Mouse (Mus musculus): ENCODE measurements around the gene Clasrp.

The Clasrp gene

DNA sequence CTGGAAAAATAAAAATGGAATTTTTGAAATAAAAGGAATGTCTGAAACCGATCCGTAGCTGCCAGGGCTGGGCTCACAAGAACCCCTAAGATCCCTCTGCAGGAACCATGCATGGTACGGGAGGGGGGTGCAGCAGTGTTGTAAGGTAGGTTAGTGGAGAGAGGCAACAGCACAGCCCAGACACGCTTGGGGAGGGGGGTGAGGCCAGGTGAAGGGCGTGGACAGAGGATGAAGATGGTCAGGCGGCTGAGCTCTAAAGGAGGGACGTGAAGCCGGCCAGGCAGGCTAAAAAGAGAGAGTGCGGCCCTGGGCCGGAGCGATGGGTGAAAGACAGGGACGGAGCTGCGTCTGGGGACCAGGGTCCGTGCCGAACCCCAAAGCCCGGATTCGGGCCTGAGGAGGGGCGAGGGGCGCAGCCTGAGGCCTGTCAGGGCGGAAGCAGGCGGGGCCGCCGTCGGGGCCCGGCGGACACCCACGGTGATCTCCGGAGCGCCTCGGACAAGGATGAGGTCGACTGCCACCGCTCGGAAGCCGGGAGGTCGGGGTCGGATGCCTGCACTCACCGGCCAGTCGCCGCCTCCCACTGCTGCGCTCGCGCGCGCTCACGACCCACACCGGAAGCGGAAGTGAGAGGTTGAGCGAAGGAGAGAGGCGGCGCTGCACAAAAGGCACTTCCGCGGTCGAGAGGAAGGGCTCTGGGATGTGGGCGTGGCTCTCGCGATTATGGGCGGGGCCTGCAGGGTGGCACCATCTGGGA lies at the start of gene Clasrp:
TSS of gene Clasrp (minus strand) at position 638 of the 757 bp plus-strand sequence.
- peak; percentile 97 for DNase-seq

DNA sequence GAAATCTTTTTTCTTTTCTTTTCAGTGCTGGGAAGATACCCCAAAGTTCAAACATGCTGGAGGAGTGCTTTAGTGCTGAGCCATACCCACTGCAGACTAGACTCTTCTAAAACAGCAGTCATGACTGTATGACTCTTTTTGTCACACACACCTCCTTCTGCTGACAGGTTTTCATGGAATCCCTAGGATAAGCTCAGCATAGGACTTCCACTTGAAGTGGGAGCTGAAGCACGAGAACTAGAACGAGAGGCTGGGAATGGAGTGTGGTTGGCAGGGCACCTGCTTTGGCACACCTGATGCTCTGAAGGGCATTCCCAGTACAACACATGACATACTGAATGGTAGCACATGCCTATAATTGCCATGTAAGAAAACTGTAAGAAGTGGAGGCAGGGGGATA lies 48.3 kb upstream of the Clasrp start:
- no peak for DNase-seq

DNA sequence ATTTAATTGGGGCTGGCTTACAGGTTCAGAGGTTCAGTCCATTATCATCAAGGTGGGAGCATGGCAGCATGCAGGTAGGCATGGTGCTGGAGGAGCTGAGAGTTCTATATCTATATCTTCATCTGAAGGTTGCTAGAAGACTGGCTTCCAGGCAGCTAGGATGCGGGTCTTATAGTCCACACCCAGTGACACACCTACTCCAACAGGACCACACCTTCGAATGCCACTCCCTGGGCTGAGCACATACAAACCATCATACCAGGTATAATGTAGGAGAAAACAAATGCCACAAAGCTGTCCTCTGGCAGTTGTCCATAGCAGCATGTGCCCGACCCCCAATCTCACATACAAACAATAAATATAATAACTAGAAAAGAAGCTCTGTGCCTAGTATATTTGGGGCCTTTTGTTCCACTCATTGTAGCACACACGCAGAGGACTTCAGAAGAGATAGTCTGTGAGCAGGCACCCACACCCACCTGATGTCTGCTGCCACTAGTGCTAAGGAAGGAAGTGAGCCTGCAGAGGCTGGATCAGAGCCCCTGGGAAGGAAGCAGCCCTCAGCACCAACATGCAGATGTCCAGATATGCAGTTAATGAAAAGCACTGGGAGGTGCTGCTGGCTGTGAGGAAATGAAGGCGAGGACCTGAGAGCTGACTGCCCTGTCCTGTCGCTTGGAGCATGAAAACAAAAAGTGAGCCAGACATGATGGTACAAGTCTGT lies 46.9 kb upstream of the Clasrp start:
- peak; percentile 41 for DNase-seq

DNA sequence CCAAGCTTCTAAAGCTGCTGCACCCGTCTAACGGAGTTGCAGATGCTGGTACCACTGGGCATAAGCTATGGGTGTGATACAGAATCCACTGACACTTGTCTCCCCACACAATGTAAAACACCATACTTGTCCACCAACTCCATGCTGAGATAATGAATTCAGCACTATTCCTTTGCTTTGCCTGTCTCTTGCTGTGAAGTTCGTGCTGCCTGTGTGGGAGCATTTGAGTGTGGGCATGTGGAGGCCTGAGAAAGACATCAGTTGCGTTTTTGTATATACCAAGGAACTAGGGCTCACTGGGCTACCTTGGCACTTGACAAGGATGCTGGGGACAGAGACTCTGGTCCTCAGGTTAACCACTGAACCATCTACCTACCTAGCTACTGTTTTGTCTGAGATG lies 36.9 kb upstream of the Clasrp start:
- no peak for DNase-seq

DNA sequence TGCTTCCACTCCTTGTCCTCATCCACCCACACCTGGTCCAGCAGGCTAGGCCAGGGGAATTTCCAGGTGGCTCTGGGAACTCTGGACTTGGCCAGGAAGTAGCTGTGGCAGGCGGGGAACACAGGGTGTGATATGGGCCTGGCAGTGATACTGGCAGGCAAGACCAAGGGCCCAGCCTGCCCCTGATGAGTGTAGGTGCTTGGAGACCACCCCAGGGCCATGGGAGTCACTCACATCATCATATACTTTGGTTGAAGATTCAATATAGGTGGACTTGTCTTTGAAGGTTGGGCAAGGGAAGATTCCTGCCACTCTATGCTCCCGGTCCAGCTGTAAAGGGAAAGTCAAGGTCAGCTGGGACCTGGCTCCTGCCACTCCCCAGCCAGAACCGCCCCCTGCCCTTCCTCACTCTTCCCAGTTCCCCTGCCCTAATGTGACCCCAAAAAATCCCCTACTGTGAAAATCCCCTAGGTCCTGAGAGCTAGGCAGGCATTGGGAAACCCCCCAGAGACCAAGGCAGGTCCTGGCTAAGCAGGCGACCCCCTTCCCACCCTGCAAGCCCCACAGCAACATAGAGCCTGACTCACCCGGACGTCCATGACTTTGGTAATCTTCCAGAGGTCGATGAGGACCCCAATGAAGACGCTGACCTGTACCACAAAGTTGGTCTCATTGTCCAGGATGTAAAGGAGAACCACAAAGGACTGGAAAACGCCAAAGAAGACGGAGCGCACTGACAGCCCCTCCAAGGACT lies 31.0 kb upstream of the Clasrp start:
- DNase-seq = no peak

DNA sequence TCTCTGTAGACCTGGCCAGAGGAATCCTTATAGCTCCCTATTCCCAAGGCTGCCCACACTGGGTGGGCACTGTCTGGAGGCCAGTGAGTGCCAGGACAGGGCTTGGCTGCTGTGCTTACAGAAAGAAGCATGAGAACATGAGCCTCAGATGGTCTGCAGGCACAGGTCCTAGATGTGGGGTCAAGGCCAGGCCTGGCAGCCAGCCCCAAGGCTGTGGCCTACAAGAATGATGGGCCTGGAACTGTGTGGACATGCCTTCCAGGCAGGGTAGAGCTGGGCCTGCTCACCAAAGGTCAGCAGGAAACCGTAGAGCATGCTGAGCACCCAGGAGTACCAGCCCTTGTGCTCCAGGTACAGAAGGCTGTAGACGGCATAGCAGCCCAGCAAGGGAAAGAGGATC lies 30.3 kb upstream of the Clasrp start:
- DNase-seq = no peak

DNA sequence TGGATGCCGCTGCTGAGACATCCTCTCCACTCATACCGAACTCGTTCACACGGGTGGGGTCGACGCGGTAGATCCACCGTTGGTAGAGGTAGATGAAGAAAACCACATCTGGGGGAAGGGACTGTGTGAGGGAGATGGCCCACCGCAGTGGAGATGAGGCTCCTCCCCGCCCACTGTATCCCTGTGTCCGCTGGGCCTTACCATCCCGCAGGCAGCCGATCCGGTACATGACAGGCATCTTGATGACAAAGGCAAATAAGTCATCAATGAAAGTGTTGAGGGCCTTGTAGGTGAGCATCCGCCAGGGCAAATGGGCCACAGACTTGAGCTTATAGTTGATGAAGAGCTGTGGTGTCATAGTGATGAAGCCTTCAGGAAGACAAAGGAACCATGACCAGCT lies 29.6 kb upstream of the Clasrp start:
- DNase-seq = no peak

DNA sequence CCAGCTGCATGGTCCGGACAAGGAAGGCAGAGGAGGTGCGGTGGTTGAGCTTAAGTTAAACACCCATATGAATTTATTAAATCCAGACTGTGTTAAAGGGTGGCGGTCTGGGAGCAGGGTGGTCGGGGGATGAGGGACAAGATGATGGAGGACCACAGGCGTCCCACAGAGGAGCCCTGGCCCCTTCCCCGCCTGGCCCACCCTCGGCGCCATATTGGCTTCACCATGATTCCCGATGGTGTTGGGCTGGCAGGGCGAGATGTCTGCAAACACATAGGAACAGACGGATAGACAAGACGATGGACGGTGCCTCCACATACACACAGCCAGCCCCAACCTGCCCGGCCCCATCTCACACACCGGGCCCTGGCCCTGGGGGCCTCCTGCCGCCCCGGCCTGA lies 28.9 kb upstream of the Clasrp start:
- no peak for DNase-seq

DNA sequence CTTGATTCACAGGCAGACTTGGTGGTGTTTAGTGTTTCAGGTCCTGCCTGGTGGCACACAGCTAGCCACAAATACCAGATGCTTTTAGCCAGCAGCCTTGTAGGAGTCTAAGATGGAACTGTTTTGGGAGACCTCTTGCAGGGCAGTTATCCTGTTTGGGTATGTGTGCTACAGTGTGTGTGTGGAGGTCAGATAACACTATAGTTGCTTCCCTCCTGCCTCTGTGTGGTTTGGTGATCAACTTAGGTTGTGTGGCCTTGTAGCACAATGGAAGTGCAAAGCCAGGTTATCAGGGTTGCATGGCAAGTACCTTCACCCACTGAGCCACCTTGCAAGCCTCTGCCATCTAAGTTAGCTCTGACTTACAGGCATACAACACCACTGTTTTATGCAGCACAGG lies 28.4 kb upstream of the Clasrp start:
- no peak for DNase-seq

DNA sequence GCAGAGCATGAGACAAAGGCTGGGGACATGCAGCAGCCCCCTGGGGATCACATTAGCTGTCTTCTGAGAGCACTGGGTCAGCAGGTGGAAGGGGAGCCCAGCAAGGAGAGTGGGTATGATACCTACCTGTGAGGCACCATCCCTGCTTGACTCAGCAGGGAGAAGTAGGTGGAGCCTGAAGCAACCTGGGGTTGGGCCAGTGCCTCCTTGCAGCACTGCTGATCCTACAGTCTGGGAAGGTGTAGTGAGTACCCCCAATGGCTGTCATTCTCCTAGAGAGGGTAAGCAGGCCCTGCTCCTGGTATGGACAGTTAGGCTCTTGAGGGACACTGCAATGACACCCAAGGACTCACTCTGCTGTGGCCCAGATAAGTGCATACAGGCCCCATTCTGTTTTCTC lies 28.0 kb upstream of the Clasrp start:
- no peak for DNase-seq

DNA sequence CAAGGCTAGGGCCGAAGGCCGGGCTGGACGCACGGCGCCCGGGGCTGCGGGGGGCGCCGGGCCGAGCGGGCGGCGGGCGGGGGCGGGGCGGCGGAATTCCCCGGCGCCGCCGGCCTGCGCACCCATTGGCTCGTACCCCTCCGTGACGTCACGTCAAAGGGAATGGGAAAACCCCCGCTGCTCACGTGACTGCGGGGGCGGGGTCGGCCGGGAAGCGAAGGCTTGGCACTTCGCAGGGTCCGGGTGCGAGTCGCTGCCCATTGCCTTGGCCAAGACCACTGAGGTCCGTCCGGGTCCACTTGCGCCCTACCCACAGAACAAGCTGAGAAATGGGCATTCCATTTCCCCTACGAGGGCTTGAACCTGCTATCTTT lies 25.1 kb upstream of the Clasrp start, which contains the start of gene Relb:
TSS of gene Relb (minus strand) at position 78 of the 374 bp plus-strand sequence.
- DNase-seq = peak; percentile 94

DNA sequence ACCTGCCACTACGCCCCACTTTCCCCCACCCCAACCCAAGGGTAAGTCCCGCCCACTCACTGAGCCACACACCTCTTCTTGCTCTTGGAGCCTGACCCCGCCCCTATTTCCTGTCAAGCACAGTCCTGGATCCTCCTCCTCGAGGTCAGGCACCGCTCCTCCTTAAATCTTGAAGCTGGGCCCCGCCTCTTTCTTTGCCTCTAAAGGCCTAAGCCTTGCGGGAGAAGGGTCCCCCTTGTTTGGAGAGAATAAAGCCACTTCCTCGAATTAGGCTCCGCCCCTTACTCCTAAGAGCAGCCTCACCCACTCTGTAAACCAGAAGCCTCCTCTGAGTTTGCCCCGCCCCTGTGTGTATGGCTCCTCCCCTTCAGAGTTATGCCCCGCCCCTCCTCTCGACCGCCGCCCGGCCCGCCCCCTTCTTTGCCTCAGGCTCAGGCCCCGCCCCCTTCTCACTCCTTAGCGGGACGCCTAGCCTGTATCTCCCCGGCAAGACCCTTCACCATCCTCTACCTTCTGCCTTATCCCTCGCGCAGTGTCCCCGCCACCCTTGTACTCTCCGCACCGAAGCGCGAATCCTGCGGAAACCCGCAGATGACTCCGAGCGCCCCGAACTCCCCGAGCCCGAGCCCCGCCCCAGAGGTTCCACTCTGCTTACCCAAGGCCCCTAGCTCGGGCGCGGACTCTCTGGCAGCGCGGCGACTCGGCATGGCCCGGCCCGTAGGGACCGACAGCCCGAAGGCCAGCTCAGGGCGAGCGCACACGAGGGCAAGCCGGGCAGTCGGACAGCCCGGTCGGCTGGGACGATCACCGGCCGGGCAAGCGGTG lies 24.5 kb upstream of the Clasrp start:
- DNase-seq = peak; percentile 98

DNA sequence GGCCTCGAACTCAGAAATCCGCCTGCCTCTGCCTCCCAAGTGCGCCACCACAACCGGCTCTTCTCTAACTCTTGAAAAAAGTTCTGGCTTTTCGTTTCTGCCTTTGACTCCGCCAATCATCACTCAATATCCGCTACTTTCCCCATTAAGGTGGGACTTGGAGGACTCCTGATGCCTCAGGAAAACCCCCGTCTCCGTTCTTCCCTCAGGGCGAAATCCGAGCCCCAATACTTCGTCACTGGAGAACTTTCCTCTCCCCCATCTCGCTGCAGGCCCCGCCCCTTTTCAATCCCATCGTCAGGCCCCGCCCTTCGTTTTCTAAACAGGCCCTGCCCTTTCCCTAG lies 23.9 kb upstream of the Clasrp start:
- DNase-seq = no peak

DNA sequence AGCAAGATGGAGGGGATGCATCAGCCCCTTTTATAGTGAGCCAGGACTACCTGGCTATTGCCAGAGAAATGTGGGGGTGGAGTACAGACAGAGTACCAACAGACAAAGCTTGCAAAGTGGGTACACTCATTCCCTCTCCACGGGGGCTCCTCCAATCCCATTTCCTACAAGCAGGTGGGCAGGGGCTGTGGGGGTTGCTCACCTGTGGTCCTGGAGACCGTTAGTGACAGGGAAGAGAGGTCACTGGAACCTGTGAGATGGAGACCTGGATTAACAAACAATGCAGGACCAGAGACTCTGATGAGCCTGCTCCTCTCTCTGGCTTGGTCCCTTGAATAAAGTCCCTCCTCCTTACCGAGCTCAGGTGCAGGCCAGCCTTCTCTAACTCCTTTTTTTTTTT lies 23.4 kb upstream of the Clasrp start:
- DNase-seq = no peak

DNA sequence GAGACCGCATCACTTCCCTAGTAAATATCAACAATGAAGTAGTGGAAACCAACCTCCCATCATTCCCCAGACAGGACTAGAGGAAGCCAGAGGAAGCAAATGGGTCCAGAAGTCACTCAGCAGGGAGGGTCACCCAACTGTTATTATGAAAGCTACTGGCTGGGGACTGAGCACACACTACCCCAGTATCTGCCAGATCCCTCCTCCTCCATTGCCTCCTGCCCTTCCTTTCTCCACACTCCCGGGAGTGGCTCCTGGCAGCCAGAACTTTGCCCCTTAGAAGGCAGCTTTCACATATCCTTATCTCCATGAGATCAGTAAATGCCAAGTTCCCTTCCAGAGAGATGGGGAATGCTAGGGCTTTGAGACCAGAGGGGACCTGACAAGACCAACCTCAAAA lies 19.1 kb upstream of the Clasrp start:
- no peak for DNase-seq

DNA sequence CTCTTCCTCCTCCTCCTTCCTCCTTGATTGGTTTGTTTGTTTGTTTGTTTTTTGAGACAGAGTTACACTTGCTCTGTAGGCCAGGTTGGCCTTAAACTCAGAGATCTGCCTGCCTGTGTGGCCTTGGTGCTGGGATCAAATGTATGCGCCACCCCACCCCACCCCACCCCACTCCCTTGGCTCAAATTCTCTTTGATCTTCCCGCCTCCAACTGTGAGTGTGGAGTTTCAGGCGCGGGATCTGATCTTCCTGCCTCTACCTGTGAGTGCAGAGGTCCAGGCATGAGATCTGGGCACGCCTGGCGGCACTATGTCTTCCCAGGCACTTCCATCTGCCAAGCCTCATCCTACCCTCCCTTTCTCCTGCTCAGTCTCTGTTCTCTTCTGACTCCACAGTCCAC lies 18.0 kb upstream of the Clasrp start:
- no peak for DNase-seq

DNA sequence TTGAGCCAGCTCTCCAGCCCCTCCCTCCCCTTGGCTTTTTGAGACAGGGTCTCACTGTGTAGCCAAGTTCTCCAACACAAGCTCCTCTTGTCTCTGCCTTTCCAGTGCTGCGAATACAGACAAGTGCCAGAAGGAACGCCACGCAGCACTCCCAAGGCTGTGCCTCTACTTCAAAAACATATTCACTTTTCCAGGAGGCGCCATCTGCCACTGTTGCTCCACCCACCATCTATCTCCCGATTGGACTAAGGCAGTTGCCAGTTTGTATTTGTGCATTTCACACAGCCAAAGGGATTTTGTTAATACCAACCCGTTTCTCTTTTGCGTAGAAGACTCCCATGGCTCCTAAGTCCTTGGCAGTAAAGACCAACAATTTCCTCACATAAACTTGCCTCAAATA lies 16.5 kb upstream of the Clasrp start:
- DNase-seq = no peak

DNA sequence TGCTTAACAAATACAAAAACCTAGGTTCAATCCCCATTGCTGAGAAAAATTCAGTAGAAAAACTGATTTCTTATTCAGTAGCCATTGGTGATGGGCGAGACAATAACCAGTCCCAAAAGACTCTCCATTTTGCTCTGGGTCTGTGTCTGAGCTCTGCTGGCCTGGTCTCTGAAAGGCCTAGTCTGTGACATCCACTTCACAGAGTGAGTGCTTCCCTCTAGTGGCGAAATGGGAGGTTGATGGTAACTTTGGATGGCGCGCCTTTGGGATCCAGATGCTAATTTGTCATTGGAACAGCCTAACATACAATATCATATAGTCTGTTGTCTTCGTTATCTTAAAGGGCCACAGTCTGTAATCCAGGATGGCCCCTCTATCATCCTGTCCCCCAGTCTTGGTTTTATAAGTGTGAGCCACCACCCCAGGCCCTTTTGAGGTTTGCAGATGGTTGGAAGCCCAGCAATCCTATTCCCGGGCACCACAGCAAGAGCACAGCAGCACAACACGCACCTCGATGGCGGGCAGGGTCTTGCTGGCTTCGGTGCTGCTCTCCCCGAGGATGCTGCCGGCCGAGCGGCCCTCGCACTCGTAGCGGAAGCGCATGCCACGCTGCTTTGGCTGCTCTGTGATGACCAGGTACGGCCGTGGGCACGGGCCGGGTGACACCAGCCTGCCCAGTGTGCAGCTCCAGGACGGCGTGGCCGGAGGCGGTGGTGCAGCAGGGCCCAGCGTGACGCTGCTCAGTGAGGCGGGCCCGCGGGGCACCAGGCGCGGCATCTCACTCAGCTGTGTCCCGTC lies 14.9 kb upstream of the Clasrp start:
- peak; percentile 85 for DNase-seq

DNA sequence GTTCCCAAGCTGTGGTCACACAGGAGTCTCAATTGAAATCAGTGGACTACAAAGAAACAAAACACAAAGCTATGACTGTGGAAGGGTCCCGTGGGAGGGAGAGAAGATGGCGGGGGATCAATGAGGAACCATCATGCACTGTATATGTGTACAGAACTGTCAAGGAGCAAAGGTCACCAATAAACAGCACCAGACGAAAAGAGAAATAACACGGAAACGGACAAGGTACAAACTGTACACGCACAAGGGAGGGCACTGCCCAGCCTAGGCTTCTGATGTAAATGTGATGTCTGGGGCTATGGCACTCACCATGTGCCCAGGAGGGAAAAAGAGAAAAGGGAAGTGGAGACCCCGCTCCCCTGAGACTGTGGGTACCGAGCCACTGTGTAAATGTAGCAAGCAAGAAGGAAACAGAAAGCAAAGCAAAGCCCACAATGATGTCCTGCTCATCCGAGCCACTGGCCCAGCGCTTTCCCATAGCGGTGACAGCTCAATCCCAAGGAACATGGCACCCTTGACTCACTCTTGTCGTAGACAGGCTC lies 10.8 kb upstream of the Clasrp start:
- no peak for DNase-seq

DNA sequence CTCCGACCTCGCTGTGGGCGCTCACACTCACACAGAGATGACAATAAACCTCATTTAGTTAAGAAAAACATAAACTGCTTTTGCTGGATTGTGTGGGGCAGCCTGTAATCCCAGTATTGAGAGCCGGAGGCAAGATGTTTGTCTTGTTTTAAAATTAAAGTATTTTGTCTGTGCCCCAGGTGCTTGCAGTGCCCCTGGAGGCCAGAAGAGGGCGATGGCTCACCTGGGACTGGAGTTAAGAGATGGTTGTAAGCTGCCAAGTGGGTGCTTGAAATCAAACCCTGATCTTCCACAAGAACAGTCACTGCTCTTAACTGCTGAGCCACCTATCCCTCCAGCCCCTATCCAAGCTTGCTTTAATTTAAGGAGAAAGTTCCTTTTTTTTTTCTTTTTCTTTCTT lies 6.7 kb upstream of the Clasrp start:
- no peak for DNase-seq

DNA sequence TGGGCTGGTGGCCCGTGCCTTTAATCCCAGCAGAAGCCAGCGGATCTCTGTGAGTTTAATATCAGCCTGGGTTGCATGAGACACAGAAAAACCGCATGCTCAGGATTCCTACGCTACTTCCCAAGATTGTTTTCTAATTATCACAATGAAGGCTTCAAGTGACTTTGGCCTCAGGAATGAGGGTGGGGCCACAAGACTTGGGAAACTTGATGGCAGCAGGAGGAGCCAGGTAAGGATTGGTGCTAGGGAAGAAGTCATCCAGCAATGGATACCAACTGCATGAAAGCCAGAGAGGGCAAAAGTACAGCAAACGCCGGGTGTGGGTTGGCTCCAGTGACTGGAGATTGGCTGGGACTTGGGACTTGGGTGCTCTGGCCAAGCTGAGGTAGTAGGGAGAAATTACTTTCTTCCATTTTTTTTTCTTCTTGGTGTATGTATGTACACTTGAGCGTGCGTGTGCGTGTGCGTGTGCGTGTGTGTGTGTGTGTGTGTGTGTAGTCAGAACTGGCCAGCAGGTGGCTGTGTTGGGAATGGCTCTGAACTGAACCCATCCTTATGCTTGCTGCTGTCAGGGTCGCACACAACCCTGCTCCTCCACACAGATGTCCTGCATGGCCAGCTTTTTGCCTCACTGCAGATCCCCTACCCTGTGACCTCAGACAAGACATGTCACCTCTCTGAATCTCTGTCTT lies 5.5 kb upstream of the Clasrp start:
- peak; percentile 18 for DNase-seq

Measured in kidney, postnatal 14 days (tissue).